Mouse (Mus musculus): ENCODE measurements at regions not wholly inside any gene's neighbourhood (a gene's known extent, or its start where the extent isn't known, plus 50 kb on each side); places are given as distances from the start of the nearest gene placed in this dataset.
A peak's percentile ranks its signal among the peaks of the same experiment; 100 is the strongest.

- DNase-seq (ENCODE audit: low spot score in 2 of 2) = no peak
These were observed 590.0 kb upstream of the Nr3c2 start for GRCm38 (mm10) chr8:76309200-76309599.

- DNase-seq (ENCODE audit: low spot score in 2 of 2) = no peak
These were observed 570.7 kb upstream of the Nr3c2 start for GRCm38 (mm10) chr8:76328540-76328939.

- DNase-seq (ENCODE audit: low spot score in 2 of 2) = no peak
These were observed 556.2 kb upstream of the Nr3c2 start for GRCm38 (mm10) chr8:76343072-76343471.

GRCm38 (mm10) chr8:76346150-76346549 is 553.1 kb upstream of the Nr3c2 start:
- DNase-seq (ENCODE audit: low spot score in 2 of 2) = no peak

GRCm38 (mm10) chr8:76346832-76347231 is 552.4 kb upstream of the Nr3c2 start:
- no peak for DNase-seq (ENCODE audit: low spot score in 2 of 2)

GRCm38 (mm10) chr8:76374314-76374713 is 524.9 kb upstream of the Nr3c2 start:
- DNase-seq (ENCODE audit: low spot score in 2 of 2) = no peak

- no peak for DNase-seq (ENCODE audit: low spot score in 2 of 2)
These were observed 521.5 kb upstream of the Nr3c2 start for GRCm38 (mm10) chr8:76377711-76378110.

GRCm38 (mm10) chr8:76381643-76382042 is 517.6 kb upstream of the Nr3c2 start:
- no peak for DNase-seq (ENCODE audit: low spot score in 2 of 2)

- DNase-seq (ENCODE audit: low spot score in 2 of 2) = no peak
These were observed 515.5 kb upstream of the Nr3c2 start for GRCm38 (mm10) chr8:76383583-76384281.

GRCm38 (mm10) chr8:76384282-76384637 is 515.0 kb upstream of the Nr3c2 start:
- DNase-seq (ENCODE audit: low spot score in 2 of 2) = no peak

GRCm38 (mm10) chr8:76392004-76392403 is 507.2 kb upstream of the Nr3c2 start:
- DNase-seq (ENCODE audit: low spot score in 2 of 2) = no peak

- no peak for DNase-seq (ENCODE audit: low spot score in 2 of 2)
These were observed 476.8 kb upstream of the Nr3c2 start for GRCm38 (mm10) chr8:76422459-76422858.

GRCm38 (mm10) chr8:76422861-76423532 is 476.2 kb upstream of the Nr3c2 start:
- DNase-seq (ENCODE audit: low spot score in 2 of 2) = no peak

GRCm38 (mm10) chr8:76429818-76430217 is 469.4 kb upstream of the Nr3c2 start:
- peak in 1 of 2 experiments; percentile 11 for DNase-seq (ENCODE audit: low spot score in 2 of 2)

- no peak for DNase-seq (ENCODE audit: low spot score in 2 of 2)
These were observed 466.4 kb upstream of the Nr3c2 start for GRCm38 (mm10) chr8:76432813-76433212.

- DNase-seq (ENCODE audit: low spot score in 2 of 2) = no peak
These were observed 461.3 kb upstream of the Nr3c2 start for GRCm38 (mm10) chr8:76437951-76438350.

- DNase-seq (ENCODE audit: low spot score in 2 of 2) = no peak
These were observed 424.6 kb upstream of the Nr3c2 start for GRCm38 (mm10) chr8:76474464-76475208.

GRCm38 (mm10) chr8:76478966-76479365 is 420.3 kb upstream of the Nr3c2 start:
- no peak for DNase-seq (ENCODE audit: low spot score in 2 of 2)

GRCm38 (mm10) chr8:76503621-76504020 is 395.6 kb upstream of the Nr3c2 start:
- DNase-seq (ENCODE audit: low spot score in 2 of 2) = no peak

- no peak for DNase-seq (ENCODE audit: low spot score in 2 of 2)
These were observed 392.0 kb upstream of the Nr3c2 start for GRCm38 (mm10) chr8:76507247-76507646.

GRCm38 (mm10) chr8:76509201-76509600 is 390.0 kb upstream of the Nr3c2 start:
- DNase-seq (ENCODE audit: low spot score in 2 of 2) = no peak

- no peak for DNase-seq (ENCODE audit: low spot score in 2 of 2)
These were observed 385.1 kb upstream of the Nr3c2 start for GRCm38 (mm10) chr8:76514132-76514531.
